Mouse (Mus musculus) CH12.LX (cell line): ENCODE measurements around the gene Ralbp1.

ENCODE experiments used
- CTCF ChIP-seq, 2 experiments: IDR thresholded peaks in 1 of 2; conservative IDR thresholded peaks in 1 of 2; 2 replicates each; pipeline ENCODE4 v1.5.1; 2011 to 2012; ENCODE audit warnings: low read depth in 2 of 2, low read length in 2 of 2, improper control_type of control experiment in 1 of 2, inconsistent platforms in 1 of 2, mild to moderate bottlenecking in 1 of 2, moderate library complexity in 1 of 2
- EP300 ChIP-seq: IDR thresholded peaks from 2 replicates; pipeline ENCODE4 v1.6.1; 2011; ENCODE audit warnings: low read length, improper control_type of control experiment
- MAFK ChIP-seq: IDR thresholded peaks from 2 replicates; pipeline ENCODE4 v1.6.1; 2011; ENCODE audit warnings: low read length, improper control_type of control experiment; ENCODE audit not compliant: insufficient replicate concordance
- POLR2A ChIP-seq: IDR thresholded peaks from 2 replicates; pipeline ENCODE4 v1.6.1; 2011; ENCODE audit warnings: low read depth, mild to moderate bottlenecking, improper control_type of control experiment, low read length
- RAD21 ChIP-seq: IDR thresholded peaks from 2 replicates; pipeline ENCODE4 v1.6.1; 2011; ENCODE audit warnings: low read depth, mild to moderate bottlenecking, low read length, improper control_type of control experiment, moderate library complexity
- SMC3 ChIP-seq: IDR thresholded peaks from 2 replicates; pipeline ENCODE4 v1.6.1; 2011; ENCODE audit warnings: low read depth, low read length, improper control_type of control experiment
- TBP ChIP-seq: conservative IDR thresholded peaks from 2 replicates; pipeline ENCODE4 v1.6.1; 2011; ENCODE audit warnings: low read depth, low read length, improper control_type of control experiment
- TCF12 ChIP-seq: IDR thresholded peaks from 2 replicates; pipeline ENCODE4 v1.6.1; 2014; ENCODE audit warnings: low read depth, mild to moderate bottlenecking, inconsistent platforms, low read length, improper control_type of control experiment
- USF1 ChIP-seq: IDR thresholded peaks from 2 replicates; pipeline ENCODE4 v1.6.1; 2014; ENCODE audit warnings: low read depth, mild to moderate bottlenecking, inconsistent platforms, low read length, improper control_type of control experiment
- ZC3H11A ChIP-seq: IDR thresholded peaks from 2 replicates; pipeline ENCODE4 v1.6.1; 2012; ENCODE audit warnings: low read depth, mild to moderate bottlenecking, inconsistent platforms, low read length, improper control_type of control experiment

GRCm38 (mm10) chr17:65886571-65886970, 973 bp upstream of the Ralbp1 start:
- TF ChIP-seq CTCF (conservative IDR thresholded peaks at IDR 0.05 in 1 of 2, IDR thresholded peaks at IDR 0.05 in 1 of 2; ENCODE audit: low read depth in 2 of 2, low read length in 2 of 2) (no peak), POLR2A (no peak), USF1 (no peak), TCF12 (no peak), RAD21 (no peak), MAFK (no peak), SMC3 (no peak), EP300 (no peak), TBP (no peak), ZC3H11A (no peak)
